Mouse (Mus musculus) v-Abl transformed pro-B cells (cell line): ENCODE results near the gene BC005624.

Experiments used
- in situ Hi-C, 2 experiments: fragments of 400-800 bp; cut with MboI; formaldehyde crosslinking; loops; one replicate each; pipeline ENCODE4 v1.15.1; 2025; ENCODE audit not compliant: unreplicated experiment in 2 of 2

The BC005624 gene

DNA sequence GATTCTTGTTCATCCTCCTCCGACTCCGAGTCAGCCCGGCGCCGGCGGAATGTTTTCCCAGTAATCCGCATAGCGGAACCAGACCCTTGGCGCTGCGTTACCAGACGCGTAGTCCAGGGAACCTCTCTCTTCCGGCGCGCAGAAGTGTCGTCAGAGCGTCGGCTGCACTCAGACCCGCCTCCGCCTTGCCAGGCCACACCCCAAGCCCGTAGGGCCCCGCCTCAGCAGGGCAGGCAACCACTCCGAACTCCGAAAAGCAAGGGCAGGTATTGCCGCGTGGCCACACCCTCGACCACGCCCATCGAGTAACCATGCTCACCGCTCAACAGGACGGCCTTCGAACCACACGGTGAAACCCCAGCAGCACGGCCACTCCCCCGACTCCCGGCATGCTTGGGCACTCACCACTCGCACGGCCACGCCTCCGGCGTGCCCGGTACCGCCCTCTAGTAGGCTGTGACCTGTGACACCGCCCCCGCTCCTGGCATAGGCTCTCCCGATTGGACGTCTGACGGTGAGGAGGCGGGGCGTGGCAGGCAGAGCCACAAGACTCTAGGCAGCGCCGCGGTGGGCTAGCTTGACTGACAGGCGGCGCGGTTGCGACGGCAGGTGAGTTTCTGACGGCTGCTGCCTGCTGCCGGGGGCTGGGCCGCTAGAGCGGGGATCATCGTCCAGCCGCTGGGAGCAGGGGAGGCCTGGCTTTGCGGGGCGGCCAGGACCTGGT, at the start of gene BC005624, which contains the start of gene Usp20:
Gene BC005624, minus strand, starts transcription at position 412 of the 724 bp plus-strand sequence.
Gene Usp20, plus strand, starts transcription at position 490 of the 724 bp plus-strand sequence.
- in situ Hi-C loops, result no loop called here

DNA sequence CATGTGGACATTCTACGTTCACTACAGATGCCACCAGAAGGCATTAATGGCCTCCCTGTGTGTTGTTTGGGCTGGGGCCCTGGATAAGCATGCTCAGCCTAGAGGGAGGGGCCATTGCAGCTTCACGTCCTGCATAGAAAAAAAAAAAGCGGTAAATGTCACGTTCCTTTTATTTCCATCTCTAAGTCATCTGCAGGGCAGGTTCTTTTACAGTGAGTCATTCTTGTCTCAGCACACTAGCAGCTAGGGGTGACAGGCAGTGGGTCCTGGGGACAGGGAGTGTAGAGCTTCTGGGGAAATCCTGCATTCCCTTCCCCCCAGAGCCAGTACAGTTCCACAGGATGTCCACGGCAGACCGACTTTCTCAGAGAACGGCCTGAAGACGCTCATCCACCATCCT, 44.6 kb upstream of the BC005624 start:
- in situ Hi-C loops, result loop anchor here (5.0 to 10.0 kb wide), 3 partner anchors 121 to 268 kb away; partner anchors contain the start of gene Gpr107 (in 1 of the 2)

DNA sequence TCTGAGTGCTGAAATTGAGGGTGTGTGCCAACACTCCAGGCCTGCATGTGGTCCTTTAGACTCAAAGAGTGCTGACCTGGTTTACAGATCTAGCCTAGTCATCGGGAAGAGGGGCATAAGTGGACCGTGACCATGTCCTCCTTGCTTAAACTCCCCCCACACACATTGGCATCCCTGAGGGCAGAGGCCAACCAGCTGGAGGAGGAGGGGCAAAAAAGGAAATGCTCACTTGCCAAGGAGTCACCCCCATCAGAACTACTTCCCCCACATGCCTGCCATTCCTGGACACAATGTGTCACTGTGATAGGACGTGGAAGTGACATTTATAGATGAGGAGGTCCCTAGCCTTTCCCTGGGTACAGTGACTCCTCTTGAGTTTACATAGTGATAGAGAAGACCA, 43.5 kb upstream of the BC005624 start:
- in situ Hi-C loops, result loop anchor here (5.0 to 10.0 kb wide), 3 partner anchors 122 to 269 kb away; partner anchors contain the start of gene Gpr107 (in 1 of the 2)

DNA sequence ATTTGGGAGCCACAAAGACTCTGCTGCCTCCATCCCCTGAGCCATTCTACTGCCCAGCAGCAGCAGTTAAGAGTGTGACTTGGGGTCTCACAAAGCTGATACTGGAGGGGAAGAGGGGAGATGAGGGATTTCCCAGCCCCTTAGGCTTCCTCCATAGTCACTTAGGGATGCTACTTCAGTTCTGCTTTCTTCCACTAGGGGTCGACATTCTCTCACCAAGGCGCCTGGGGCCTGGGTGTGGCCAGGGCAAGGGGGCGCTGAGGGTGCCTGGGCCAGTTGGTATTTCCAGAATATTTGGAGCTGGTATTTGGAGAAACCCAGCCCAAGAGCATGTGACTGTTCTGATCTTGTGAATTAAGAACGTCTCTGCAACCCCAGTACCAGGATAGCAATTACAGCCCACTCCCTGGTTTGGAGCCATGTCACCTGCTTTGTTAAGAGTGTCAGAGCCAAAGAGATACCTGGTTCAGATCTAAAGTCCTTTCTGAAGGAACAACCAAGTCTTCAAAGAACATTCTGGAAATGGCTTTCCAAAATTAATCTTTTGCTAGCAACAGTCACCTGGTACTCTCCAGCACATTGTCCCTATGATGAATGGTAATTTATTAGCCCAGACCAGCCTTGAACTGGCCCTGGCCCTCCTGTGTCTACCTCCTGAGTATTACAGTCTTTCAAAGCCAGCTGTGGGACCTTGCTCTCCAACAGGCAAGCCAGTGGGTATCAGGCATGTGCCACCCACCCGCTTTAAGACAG, 42.8 kb upstream of the BC005624 start:
- in situ Hi-C loops, result loop anchor here (5.0 to 10.0 kb wide), 3 partner anchors 123 to 270 kb away; partner anchors contain the start of gene Gpr107 (in 1 of the 2)

DNA sequence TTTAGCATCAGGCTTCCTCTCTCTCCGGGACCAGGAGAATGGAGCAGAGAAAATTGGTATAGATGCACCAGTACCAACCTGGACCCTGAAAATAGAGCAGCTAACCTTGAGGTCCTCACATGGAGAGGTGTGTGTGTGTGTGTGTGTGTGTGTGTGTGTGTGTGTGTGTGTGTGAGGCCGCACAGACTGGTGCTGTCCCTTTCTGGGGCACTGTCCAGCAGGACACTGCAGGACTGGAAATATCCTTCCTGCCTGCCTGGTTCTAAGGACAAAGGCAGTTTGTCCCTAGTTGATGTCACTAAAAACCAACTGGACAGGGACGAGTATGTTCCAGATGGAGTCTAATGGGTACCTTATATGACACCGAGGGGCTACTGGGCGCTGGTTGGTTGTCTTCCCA, 41.9 kb upstream of the BC005624 start:
- in situ Hi-C loops, result loop anchor here (10.0 kb wide), 1 partner anchor 271 kb away; no protein-coding TSS in a partner anchor

DNA sequence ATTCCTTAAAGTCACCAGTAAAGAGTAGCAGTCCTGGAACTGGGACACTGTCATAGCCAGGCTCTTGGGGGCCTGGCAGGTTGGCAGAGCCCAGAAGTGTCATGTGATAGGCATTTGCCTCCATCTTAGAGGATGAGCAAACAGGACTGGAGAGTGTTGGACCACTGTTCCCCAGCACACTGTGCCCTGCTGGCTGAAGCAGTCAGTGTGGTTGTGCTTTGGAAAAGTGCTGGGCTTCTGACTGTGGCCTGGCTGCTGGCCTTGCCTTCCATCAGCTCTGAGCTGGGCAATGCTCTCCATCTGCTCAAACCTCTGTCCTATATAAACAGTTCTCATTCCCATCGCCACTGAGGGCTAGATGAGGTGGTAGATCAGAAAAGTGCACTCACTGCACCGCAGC, 38.2 kb upstream of the BC005624 start:
- in situ Hi-C loops, result loop anchor here (10.0 kb wide), 1 partner anchor 275 kb away; no protein-coding TSS in a partner anchor

DNA sequence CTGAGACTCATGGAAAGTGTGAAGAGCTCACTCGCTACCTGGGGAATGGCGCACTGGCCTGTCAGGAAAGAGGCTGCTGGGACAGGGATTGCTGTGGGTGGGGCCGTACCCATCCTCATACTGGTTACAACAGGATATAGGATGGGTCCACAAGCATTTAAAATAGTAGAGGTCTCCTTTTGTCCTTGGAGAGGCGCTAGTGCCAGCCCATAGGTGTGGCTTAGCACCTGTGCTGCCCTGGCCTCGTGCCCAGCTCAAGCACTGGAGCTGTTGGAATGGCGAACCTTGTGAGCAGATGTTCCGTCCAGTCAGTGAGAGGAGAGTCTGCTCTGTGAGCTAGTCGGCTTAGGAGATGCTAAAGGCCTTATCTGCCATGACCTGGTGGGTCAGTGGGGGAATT, 37.0 kb upstream of the BC005624 start:
- in situ Hi-C loops, result no loop called here

DNA sequence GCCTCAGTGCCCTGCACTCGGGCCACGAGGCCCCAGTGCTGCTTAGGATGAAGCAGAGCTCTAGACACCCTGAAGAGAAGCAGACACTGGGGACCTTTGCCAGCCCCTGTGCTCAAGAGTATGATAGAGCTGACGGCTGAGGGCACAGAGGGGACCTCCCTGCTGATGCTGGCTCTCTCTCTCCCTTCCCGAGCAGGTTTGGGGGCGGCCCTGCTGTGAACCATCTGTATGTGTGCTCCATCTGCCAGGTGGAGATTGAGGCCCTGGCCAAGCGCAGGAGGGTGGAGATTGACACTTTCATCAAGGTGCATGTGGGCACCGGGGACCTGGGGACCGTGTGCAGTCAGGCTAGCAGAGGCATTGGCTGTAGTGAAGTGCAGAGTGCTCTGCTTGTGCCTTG, 36.5 kb upstream of the BC005624 start:
- in situ Hi-C loops, result no loop called here

DNA sequence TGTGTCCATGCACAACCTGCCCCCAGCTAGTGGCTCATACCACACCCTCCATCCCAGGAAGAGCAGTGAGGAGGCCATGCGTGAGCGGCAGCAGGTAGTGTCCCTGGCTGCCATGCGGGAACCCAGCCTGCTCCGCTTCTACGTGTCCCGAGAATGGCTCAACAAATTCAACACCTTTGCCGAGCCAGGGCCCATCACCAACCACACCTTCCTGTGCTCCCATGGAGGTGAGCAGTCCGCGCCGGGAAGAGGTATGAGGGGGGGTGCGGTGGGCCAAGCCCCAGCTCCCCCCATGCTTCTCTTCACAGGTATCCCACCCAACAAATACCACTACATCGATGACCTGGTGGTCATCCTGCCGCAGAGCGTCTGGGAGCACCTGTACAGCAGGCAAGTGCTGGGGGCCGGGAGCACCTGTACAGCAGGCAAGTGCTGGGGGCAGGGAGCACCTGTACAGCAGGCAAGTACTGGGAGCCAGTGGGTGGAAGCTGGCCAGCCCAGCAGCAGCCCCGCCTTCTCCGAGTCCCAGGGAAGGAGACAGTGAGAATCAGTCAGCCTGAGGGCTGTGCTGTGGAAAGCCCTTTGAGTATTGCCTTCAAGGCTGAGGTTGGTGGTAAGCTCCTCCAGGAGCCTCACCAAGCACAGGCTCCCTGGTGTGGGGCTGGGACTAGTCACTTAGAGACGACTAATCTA, 35.8 kb upstream of the BC005624 start:
- in situ Hi-C loops, result no loop called here

DNA sequence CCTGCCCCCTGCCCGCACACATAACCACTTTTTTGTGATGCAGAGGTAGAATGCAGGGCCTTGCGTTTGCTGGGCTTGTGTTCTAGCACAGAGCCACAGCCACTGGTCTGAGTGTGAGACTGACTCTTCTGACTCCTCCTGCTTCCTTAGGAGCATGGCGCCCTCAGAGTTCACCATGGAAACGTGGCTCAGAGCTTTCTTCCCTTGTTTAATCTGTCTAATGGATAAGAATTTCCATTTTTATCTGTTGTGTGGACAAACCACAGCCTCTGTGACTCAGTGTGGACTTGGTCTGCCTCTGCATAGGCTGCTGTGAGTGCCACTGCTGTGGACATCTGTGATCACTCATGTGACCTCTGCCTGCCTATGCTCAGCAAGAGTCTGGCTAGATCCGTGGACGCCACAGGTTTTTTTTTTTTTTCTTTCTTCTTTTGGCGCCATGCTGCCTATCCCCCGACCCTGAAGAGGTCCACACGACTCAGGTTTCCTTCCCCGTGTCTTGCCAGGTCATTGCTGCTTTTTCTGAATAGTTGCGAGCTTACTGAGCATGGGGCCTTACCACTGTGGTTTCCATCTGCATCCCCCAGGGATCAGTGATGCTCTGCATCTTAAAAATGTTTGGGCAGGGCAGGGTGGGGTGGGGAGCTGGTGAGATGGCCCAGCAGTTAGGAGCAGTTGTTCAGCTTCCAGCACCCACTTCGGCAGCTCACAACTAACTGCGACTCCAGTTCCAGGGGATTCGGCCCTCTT, 31.5 kb upstream of the BC005624 start:
- in situ Hi-C loops, result no loop called here

DNA sequence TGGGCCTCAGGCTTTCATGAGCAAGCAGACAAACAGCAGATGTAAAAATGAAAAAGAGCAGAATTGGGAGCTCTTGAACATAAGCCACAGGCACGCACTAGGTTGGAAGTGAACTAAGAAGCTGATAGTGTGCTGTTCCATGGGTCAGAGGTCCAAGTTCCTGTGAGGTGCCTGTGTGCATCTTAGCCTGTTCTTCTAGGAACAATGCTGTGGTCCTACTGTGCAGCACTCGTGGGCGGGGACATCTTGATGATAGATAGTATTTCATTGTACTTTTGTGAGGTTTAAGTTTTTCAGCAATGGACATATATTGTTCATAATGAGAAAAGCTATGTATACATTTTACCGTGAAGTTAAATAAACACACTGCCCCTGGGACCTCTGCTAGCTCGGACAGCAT, 25.2 kb upstream of the BC005624 start:
- in situ Hi-C loops, result no loop called here

DNA sequence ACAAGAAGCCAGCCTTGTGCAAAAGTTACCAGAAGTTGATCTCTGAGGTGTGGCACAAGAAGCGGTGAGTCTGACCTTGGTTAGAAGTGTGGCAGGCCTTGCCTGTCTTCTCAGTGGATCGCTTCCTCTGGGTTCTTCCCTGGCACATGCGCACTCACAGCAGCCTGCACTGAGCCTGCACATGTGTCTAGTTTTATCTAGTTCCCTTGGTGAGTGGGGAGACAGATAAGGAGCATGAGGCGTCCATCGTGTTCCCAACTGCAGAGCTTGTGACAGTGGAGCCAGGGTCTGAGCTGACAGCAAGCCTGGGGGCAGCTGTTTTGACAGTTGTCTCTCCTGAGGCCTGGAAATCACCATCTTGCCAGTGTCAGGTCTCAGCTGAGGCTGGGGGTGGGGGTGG, 24.4 kb upstream of the BC005624 start:
- in situ Hi-C loops, result no loop called here

DNA sequence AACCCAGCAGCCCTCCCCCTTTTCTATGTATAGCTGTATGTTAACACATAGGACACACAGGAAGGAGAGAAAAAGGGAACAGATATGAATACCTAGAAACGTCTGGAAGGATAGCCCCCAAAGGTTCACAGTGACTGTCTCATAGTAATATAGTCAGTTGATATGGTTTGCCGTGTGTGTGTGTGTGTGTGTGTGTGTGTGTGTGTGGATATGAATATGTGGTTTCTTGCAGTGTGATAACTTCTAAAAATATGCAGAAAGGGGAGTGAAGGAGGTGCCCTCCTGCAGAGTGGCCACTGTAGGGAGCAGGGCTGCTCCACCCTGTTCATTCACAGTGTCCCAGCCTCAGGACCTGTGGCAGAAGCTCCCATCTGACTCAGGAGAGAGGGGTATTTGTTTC, 23.5 kb upstream of the BC005624 start:
- in situ Hi-C loops, result no loop called here

DNA sequence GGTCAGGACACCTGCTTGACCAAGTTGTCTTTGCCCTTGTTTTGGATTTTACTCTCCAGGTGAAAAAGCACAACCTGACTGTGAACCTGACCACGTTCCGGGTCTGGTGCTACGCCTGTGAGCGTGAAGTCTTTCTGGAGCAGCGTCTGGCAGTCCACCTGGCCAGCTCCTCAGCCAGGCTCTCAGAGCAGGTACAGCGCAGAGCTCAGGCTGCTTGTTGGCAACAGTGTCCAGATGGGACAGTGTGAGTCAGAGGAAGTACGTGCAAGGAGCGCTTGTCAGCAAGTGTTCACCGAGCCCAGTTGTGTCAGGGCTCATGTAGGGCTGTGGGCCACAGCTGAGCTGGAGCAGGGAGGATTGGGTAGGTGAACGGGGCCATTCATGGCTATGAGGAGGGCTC, 20.9 kb upstream of the BC005624 start:
- in situ Hi-C loops, result no loop called here

DNA sequence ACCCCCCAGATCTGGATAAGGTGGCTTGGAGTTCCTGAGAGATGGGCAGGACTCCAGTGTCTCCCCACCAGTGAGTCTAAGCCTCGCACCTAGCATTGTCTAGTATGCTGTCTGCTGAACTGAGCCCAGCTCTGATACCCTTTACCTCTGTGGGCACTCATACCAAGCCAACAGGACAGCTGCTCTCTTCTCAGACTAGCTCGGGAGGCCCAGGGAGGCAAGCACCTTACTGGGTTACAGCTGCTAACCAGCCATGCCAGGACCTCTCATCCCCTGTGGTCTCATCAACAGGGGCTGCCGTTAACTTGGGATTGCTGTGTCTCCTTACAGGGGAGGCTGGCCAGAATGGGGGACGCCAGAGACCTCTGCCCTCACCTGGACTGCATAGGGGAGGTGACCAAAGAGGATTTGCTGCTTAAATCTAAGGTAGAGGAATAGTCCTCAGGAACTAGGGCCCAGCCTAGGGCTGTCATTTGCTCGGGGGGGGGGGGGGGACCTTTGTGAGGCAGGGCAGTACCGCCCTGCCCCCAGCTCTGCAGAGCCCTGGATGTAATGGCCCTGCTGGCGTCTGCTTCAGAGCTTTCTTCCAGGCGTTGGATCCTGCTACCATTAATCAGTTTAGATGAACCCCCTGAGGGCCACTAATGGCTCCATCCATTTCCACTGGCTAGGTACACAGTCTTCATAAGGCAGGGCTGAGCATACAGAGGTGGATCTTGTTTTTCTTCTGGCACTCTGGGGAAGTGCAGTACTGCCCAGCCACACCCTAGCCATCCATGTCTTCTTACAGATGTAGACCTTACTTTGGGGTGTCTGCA, 16.7 kb upstream of the BC005624 start:
- in situ Hi-C loops, result no loop called here

DNA sequence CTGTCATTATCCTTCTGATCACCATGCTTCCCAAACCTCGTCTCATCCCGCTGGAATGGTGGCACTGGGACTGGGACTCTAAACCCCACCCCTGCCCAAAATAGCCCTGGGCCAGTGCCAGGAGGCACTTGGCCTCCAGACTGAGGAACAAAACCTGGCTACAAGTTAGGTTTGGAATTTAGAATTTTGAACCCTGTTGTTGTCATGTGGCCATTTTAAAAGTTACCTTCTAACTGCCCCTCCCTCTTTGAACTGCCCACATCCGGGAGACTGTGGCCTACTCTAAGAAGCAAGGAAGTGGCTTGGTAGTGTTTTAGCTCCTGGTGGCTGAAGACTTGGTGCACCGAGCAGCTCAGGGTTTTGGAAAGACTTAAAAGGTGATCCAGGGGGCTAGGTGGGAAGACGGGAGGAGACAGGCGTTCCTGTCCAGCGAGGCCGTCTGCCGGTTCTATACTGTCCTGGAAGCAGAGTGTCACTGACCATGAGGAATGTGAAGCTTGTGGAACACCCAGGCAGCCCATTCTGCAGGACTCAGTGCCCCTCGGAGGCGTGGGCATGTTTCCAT, 13.5 kb upstream of the BC005624 start:
- in situ Hi-C loops, result no loop called here

DNA sequence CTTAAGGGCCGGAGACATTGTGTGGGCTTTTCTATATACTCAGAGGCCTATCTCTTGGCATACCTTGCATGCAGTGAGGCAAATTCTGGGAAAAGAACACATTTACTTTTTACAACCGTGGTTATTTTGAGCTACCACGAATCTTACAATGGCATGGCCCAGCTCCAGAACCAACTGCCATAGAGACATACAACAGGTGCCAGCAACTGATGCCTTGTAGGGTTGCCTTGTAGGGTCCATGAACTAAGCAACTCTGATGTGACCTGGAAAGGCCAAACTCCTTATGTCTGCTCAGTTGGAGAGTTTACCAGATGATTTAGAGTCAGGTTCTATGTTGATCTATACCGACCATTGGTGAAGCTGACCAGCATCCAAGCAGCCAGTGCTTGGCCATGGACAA, 12.9 kb upstream of the BC005624 start:
- in situ Hi-C loops, result no loop called here

DNA sequence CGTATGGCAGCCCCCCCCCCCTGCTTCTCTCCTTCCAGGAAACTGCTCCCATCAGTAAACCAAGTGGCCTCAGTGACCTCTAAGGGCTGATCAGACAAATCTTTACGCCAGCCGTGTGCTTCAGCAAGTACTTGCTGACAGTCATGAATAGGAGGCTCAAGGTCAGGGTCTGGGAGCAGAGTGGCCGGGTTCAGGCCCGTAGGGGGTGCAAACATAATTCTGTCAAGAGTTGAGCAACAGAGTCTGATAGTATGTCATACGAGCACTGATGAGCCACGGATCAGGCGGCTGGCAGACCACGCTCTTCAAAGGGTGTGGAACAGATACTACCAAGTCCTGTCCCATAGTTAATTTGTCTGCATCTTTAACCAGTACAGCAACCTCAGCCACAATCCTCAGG, 8.2 kb upstream of the BC005624 start:
- in situ Hi-C loops, result no loop called here
